Mouse (Mus musculus): ENCODE data around the gene Gins3. TPM values are rescaled to one million over a fixed set of nuclear protein-coding genes. Genes with fewer than 3 reads are reported as not detected.

Gins3 gene
- 7.8 and 9.8 TPM in 2 replicates for polyA plus RNA-seq (2015; fragmentation: Nextera tagmentation; extraction: Ambion mirVana)

GRCm38 (mm10) chr8:95633262-95634062 lies at the start of gene Gins3:
Gene Gins3 (plus strand): TSS chr8:95633453.
- H3K36me3 ChIP-seq, result no peaks in the 10 kb centered on the region
- peak within 1 kb of the TSS; percentile 83 for H3K4me3 ChIP-seq (replicated peaks)
- H3K27ac ChIP-seq (replicated peaks), result no peak within 1 kb of the TSS
- H3K4me1 ChIP-seq, result peaks cover 14% of the 10 kb centered on the region
- peak; percentile 95 for ATAC-seq (ENCODE audit: low FRiP score)
- H3K4me2 ChIP-seq, result peak within 1 kb of the TSS; percentile 80
- no peaks in the 10 kb centered on the region for H3K9me3 ChIP-seq (replicated peaks)
- peaks cover 7% of the 10 kb centered on the region for H3K27me3 ChIP-seq (replicated peaks)
- WGBS, result under 1% methylated on average over 52 of the region's 52 CpGs
- peak within 1 kb of the TSS; percentile 46; the same call in 1 of the 2 replicates for H3K9ac ChIP-seq (replicated peaks)

GRCm38 (mm10) chr8:95587339-95587738 lies 45.9 kb upstream of the Gins3 start:
- no peak overlapping the region for H3K9ac ChIP-seq (replicated peaks)
- no peaks in the 10 kb centered on the region for H3K4me1 ChIP-seq
- H3K27me3 ChIP-seq (replicated peaks), result no peaks in the 10 kb centered on the region
- no peak overlapping the region for H3K4me3 ChIP-seq (replicated peaks)
- H3K27ac ChIP-seq (replicated peaks), result no peak overlapping the region
- H3K4me2 ChIP-seq, result no peak overlapping the region
- ATAC-seq (ENCODE audit: low FRiP score), result no peak
- no peaks in the 10 kb centered on the region for H3K9me3 ChIP-seq (replicated peaks)
- WGBS, result 91% methylated on average over 1 of the region's 1 CpGs
- no peaks in the 10 kb centered on the region for H3K36me3 ChIP-seq

- H3K36me3 ChIP-seq, result no peaks in the 10 kb centered on the region
- H3K27me3 ChIP-seq (replicated peaks), result no peaks in the 10 kb centered on the region
- H3K4me1 ChIP-seq, result no peaks in the 10 kb centered on the region
- no peak for ATAC-seq (ENCODE audit: low FRiP score)
- no peak overlapping the region for H3K4me3 ChIP-seq (replicated peaks)
- H3K4me2 ChIP-seq, result no peak overlapping the region
- no peaks in the 10 kb centered on the region for H3K9me3 ChIP-seq (replicated peaks)
- WGBS, result 62% methylated on average over 10 of the region's 10 CpGs
- H3K9ac ChIP-seq (replicated peaks), result no peak overlapping the region
- H3K27ac ChIP-seq (replicated peaks), result no peak overlapping the region
Measured at GRCm38 (mm10) chr8:95589282-95589681, 44.0 kb upstream of the Gins3 start.

- ATAC-seq (ENCODE audit: low FRiP score), result no peak
- no peak overlapping the region for H3K4me3 ChIP-seq (replicated peaks)
- no peaks in the 10 kb centered on the region for H3K36me3 ChIP-seq
- peaks cover 3% of the 10 kb centered on the region; the same call in 1 of the 2 replicates for H3K4me1 ChIP-seq
- no peak overlapping the region for H3K9ac ChIP-seq (replicated peaks)
- no peak overlapping the region for H3K27ac ChIP-seq (replicated peaks)
- 90% methylated on average over 4 of the region's 4 CpGs for WGBS
- H3K9me3 ChIP-seq (replicated peaks), result no peaks in the 10 kb centered on the region
- H3K4me2 ChIP-seq, result no peak overlapping the region
- no peaks in the 10 kb centered on the region for H3K27me3 ChIP-seq (replicated peaks)
Measured at GRCm38 (mm10) chr8:95590539-95590938, 42.7 kb upstream of the Gins3 start.

- Histone ChIP-seq H3K4me3 (replicated peaks) (no peak overlapping the region), H3K4me2 (no peak overlapping the region), H3K36me3 (no peaks in the 10 kb centered on the region), H3K4me1 (peaks cover 3% of the 10 kb centered on the region; the same call in 1 of the 2 replicates), H3K27me3 (replicated peaks) (no peaks in the 10 kb centered on the region), H3K9ac (replicated peaks) (no peak overlapping the region), H3K9me3 (replicated peaks) (no peaks in the 10 kb centered on the region), H3K27ac (replicated peaks) (no peak overlapping the region)
- WGBS, result 86% methylated on average over 12 of the region's 12 CpGs
- no peak for ATAC-seq (ENCODE audit: low FRiP score)
Measured at GRCm38 (mm10) chr8:95592131-95592780, 41.0 kb upstream of the Gins3 start.

DNA sequence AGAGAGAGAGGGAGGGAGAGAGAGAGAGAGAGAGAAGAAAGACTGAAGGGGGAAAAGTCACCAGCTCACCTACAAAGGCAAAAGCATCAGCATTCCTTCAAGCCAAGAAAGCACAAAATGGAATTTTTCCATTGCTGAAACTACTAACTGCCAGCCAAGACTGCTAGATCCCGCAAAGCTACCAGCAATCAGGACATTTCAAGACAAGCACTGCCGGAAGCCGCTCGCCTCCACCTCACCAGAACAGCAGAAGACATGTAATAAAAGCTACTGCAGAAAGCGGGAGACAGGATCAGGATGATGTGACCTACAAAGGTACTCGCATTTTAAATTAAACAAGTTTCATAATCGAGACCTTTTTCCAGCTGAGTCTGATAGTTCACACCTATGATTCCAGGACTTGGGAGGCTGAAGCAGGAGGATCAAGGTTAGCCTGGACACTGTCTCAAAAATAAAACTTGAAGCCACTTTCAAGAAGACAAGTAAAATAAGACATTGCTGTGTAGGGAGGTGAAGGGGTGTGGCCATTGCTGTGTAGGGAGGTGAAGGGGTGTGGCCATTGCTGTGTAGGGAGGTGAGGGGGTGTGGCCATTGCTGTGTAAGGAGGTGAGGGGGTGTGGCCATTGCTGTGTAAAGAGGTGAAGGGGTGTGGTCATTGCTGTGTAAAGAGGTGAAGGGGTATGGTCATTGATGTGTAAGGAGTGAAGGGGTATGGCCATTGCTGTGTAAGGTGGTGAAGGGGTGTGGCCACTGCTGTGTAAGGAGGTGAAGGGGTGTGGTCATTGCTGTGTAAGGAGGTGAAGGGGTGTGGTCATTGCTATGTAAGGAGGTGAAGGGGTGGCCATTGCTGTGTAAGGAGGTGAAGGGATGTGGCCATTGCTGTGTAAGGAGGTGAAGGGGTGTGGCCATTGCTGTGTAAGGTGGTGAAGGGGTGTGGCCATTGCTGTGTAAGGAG lies 39.5 kb upstream of the Gins3 start:
- H3K4me1 ChIP-seq, result peaks cover 3% of the 10 kb centered on the region; the same call in 1 of the 2 replicates
- H3K4me2 ChIP-seq, result no peak overlapping the region
- WGBS, result 93% methylated on average over 7 of the region's 7 CpGs
- H3K4me3 ChIP-seq (replicated peaks), result no peak overlapping the region
- H3K27ac ChIP-seq (replicated peaks), result no peak overlapping the region
- H3K36me3 ChIP-seq, result no peaks in the 10 kb centered on the region
- H3K9me3 ChIP-seq (replicated peaks), result no peaks in the 10 kb centered on the region
- no peak for ATAC-seq (ENCODE audit: low FRiP score)
- no peak overlapping the region for H3K9ac ChIP-seq (replicated peaks)
- H3K27me3 ChIP-seq (replicated peaks), result no peaks in the 10 kb centered on the region

- H3K4me1 ChIP-seq, result peaks cover 3% of the 10 kb centered on the region; the same call in 1 of the 2 replicates
- H3K4me2 ChIP-seq, result no peak overlapping the region
- H3K9me3 ChIP-seq (replicated peaks), result no peaks in the 10 kb centered on the region
- WGBS, result 89% methylated on average over 14 of the region's 14 CpGs
- H3K4me3 ChIP-seq (replicated peaks), result no peak overlapping the region
- ATAC-seq (ENCODE audit: low FRiP score), result no peak
- no peaks in the 10 kb centered on the region for H3K36me3 ChIP-seq
- H3K9ac ChIP-seq (replicated peaks), result no peak overlapping the region
- no peak overlapping the region for H3K27ac ChIP-seq (replicated peaks)
- no peaks in the 10 kb centered on the region for H3K27me3 ChIP-seq (replicated peaks)
Measured at GRCm38 (mm10) chr8:95595131-95595530, 38.1 kb upstream of the Gins3 start.

- Histone ChIP-seq H3K9ac (replicated peaks) (no peak overlapping the region), H3K27ac (replicated peaks) (no peak overlapping the region), H3K4me2 (no peak overlapping the region), H3K27me3 (replicated peaks) (no peaks in the 10 kb centered on the region), H3K4me3 (replicated peaks) (no peak overlapping the region), H3K36me3 (no peaks in the 10 kb centered on the region), H3K9me3 (replicated peaks) (no peaks in the 10 kb centered on the region), H3K4me1 (peaks cover 3% of the 10 kb centered on the region; the same call in 1 of the 2 replicates)
- no peak for ATAC-seq (ENCODE audit: low FRiP score)
- 70% methylated on average over 4 of the region's 4 CpGs for WGBS
Measured at GRCm38 (mm10) chr8:95596841-95597241, 36.4 kb upstream of the Gins3 start.

DNA sequence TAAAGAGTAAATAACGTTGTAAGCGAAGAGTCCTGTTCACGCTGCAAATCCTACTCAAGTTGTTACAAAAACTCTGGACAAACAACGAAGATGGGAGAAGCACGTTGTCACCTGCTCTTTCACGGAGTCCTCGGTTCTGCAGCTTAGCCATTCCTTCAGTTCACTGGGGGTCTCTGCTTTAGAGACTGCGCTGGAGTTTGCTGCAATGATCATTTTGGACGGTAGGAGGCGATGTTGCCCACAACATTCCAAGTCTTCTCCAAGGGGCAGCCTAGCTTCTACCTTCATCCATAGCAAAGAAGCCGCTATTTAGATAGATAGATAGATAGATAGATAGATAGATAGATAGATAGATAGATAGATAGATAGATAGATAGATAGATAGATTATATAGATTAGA lies 33.4 kb upstream of the Gins3 start:
- Histone ChIP-seq H3K36me3 (no peaks in the 10 kb centered on the region), H3K4me3 (replicated peaks) (no peak overlapping the region), H3K27me3 (replicated peaks) (no peaks in the 10 kb centered on the region), H3K9me3 (replicated peaks) (no peaks in the 10 kb centered on the region), H3K4me1 (peaks cover under 1% of the 10 kb centered on the region; the same call in 1 of the 2 replicates), H3K27ac (replicated peaks) (no peak overlapping the region), H3K4me2 (peak overlapping the region; percentile 37), H3K9ac (replicated peaks) (no peak overlapping the region)
- peak; percentile 55; the same call in 1 of the 2 replicates for ATAC-seq (ENCODE audit: low FRiP score)
- WGBS, result 9% methylated on average over 11 of the region's 11 CpGs

DNA sequence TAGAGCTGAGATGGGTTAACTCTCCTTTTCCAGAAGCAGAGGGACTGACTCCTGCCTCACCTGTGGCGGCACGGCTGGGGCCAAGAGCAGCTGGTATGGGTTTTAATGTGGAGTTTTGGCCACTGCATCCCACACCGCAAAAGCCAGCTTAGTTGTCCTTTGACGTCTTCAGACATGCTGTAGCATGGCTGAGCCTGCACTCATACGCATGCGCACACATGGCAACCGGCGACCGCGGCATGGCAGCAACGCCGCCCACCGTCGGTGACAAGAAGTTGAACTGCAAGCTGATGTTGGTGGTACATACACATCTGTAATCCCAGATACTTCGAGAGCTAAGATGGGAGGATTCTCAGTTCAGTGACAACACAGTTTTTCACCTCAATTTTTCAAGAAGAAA lies 31.9 kb upstream of the Gins3 start:
- H3K4me2 ChIP-seq, result no peak overlapping the region
- H3K4me1 ChIP-seq, result no peaks in the 10 kb centered on the region
- 79% methylated on average over 15 of the region's 15 CpGs for WGBS
- H3K9me3 ChIP-seq (replicated peaks), result no peaks in the 10 kb centered on the region
- no peaks in the 10 kb centered on the region for H3K27me3 ChIP-seq (replicated peaks)
- no peaks in the 10 kb centered on the region for H3K36me3 ChIP-seq
- H3K27ac ChIP-seq (replicated peaks), result no peak overlapping the region
- no peak for ATAC-seq (ENCODE audit: low FRiP score)
- no peak overlapping the region for H3K9ac ChIP-seq (replicated peaks)
- no peak overlapping the region for H3K4me3 ChIP-seq (replicated peaks)

DNA sequence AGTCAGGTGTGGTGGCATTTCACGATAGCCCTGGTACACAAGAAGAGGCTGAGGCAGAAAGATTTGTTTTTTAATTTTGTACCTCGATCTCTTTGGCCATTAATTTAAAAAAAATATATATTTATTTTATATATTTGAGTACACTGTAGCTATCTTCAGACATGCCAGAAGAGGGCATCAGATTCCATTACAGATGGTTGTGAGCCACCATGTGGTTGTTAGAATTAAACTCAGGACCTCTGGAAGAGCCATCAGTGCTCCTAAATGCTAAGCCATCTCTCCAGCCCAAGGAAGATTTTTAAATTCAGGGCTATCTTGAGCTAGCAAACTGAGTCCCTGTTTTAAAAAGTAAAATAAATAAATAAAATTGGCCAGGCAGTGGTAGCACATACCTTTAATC lies 31.1 kb upstream of the Gins3 start:
- Histone ChIP-seq H3K9ac (replicated peaks) (no peak overlapping the region), H3K9me3 (replicated peaks) (no peaks in the 10 kb centered on the region), H3K4me3 (replicated peaks) (no peak overlapping the region), H3K4me1 (no peaks in the 10 kb centered on the region), H3K4me2 (no peak overlapping the region), H3K36me3 (no peaks in the 10 kb centered on the region), H3K27ac (replicated peaks) (no peak overlapping the region), H3K27me3 (replicated peaks) (no peaks in the 10 kb centered on the region)
- ATAC-seq (ENCODE audit: low FRiP score), result no peak
- WGBS, result 74% methylated on average over 2 of the region's 2 CpGs
